Mouse (Mus musculus) spleen, adult 2 months (tissue): ENCODE measurements around the gene Ick. TPM values are rescaled to one million over a fixed set of nuclear protein-coding genes. Genes with fewer than 3 reads are reported as not detected.
"Not testable (repeated sequence)": the region's sequence is repeated elsewhere in the genome, so short reads cannot be mapped to it uniquely, and the experiment has no call there.

ENCODE experiments used
- DNase-seq, 2 experiments: peaks; one replicate each; pipeline versions ENCODE4 v3.0.0 to v3.0.0-alpha.2; 2012 to 2021; ENCODE audit warnings: low spot score in 2 of 2, low read depth in 1 of 2
- H3K27ac ChIP-seq: fragments of 200-500 bp; 2 replicates; pipeline ENCODE4 v1.5.1; 2012; ENCODE audit warnings: low read length, inconsistent platforms; ENCODE audit not compliant: insufficient read depth
- H3K27me3 ChIP-seq: fragments of 200-500 bp; 2 replicates; pipeline ENCODE4 v1.6.1; 2012; ENCODE audit warnings: mild to moderate bottlenecking, moderate library complexity, low read length, inconsistent platforms; ENCODE audit not compliant: control insufficient read depth, insufficient read depth
- H3K36me3 ChIP-seq: fragments of 200-500 bp; 2 replicates; pipeline ENCODE4 v1.6.1; 2012; ENCODE audit warnings: mild to moderate bottlenecking, low read length, inconsistent platforms; ENCODE audit not compliant: control insufficient read depth, insufficient read depth
- H3K4me1 ChIP-seq: fragments of 200-500 bp; 2 replicates; pipeline ENCODE4 v1.6.1; 2011; ENCODE audit warnings: inconsistent platforms; ENCODE audit not compliant: control insufficient read depth, insufficient read depth, insufficient read length
- H3K4me3 ChIP-seq: fragments of 200-500 bp; 2 replicates; pipeline ENCODE4 v1.5.1; 2011; ENCODE audit warnings: mild to moderate bottlenecking, inconsistent platforms; ENCODE audit not compliant: insufficient read depth, insufficient read length; ENCODE audit errors: extremely low read depth
- CTCF ChIP-seq: fragments of 200-500 bp; IDR thresholded peaks from 2 replicates; pipeline ENCODE4 v1.5.1; 2011; ENCODE audit warnings: mild to moderate bottlenecking, inconsistent platforms; ENCODE audit not compliant: insufficient read depth, insufficient read length, insufficient replicate concordance; ENCODE audit errors: extremely low read depth
- POLR2A ChIP-seq: fragments of 200-500 bp; IDR thresholded peaks from 2 replicates; pipeline ENCODE4 v1.6.1; 2011; ENCODE audit warnings: low read depth, low read length, inconsistent platforms
- WGBS: fragments of 180-500 bp; shearing (Covaris S2); methylation state at CpG from one replicate; pipeline ENCODE4 v1.1.7; 2018; 5-methylcytosine and 5-hydroxymethylcytosine counted together
- polyA plus RNA-seq: library from polyadenylated mRNA; depleted of rRNA; stranded (reverse); fragments of >200 nt; gene quantifications from 2 replicates; pipeline ENCODE4 v1.2.3, GENCODE M21; 2012

The Ick gene
- polyA plus RNA-seq, 1 experiment: 3.0 TPM

GRCm38 (mm10) chr9:78138044-78138676 is 29.2 kb downstream of the Ick start:
- no peak for DNase-seq
- 51% methylated on average over 9 of the region's 9 CpGs for WGBS
- Histone ChIP-seq H3K4me3 (no peak overlapping the region), H3K36me3 (peaks cover 2% of the 10 kb centered on the region; the same call in 1 of the 2 replicates), H3K27me3 (no peaks in the 10 kb centered on the region), H3K27ac (no peak overlapping the region), H3K4me1 (no peaks in the 10 kb centered on the region)
- TF ChIP-seq CTCF: no peak
- no peak for TF ChIP-seq POLR2A

- no peak for DNase-seq
- H3K4me1 ChIP-seq: no peaks in the 10 kb centered on the region
- WGBS: 86% methylated on average over 4 of the region's 4 CpGs
- H3K27ac ChIP-seq: no peak overlapping the region
- no peaks in the 10 kb centered on the region for H3K27me3 ChIP-seq
- H3K4me3 ChIP-seq: no peak overlapping the region
- H3K36me3 ChIP-seq: peaks cover 2% of the 10 kb centered on the region; the same call in 1 of the 2 replicates
- no peak for TF ChIP-seq CTCF
- no peak for TF ChIP-seq POLR2A
These were observed 30.5 kb downstream of the Ick start for GRCm38 (mm10) chr9:78139463-78139862.

GRCm38 (mm10) chr9:78146099-78146498 is 37.1 kb downstream of the Ick start:
- H3K4me3 ChIP-seq: no peak overlapping the region
- 85% methylated on average over 4 of the region's 4 CpGs for WGBS
- H3K27ac ChIP-seq: no peak overlapping the region
- no peaks in the 10 kb centered on the region for H3K27me3 ChIP-seq
- TF ChIP-seq CTCF (no peak), POLR2A (no peak)
- peaks cover 2% of the 10 kb centered on the region; the same call in 1 of the 2 replicates for H3K36me3 ChIP-seq
- H3K4me1 ChIP-seq: peaks cover 3% of the 10 kb centered on the region; the same call in 1 of the 2 replicates
- DNase-seq: no peak

GRCm38 (mm10) chr9:78146627-78147026 is 37.6 kb downstream of the Ick start:
- Histone ChIP-seq H3K4me1 (peaks cover 3% of the 10 kb centered on the region; the same call in 1 of the 2 replicates), H3K27ac (no peak overlapping the region), H3K27me3 (no peaks in the 10 kb centered on the region), H3K4me3 (no peak overlapping the region), H3K36me3 (peaks cover 2% of the 10 kb centered on the region; the same call in 1 of the 2 replicates)
- no peak for DNase-seq
- TF ChIP-seq POLR2A (no peak), CTCF (no peak)
- 94% methylated on average over 6 of the region's 6 CpGs for WGBS

- TF ChIP-seq POLR2A: no peak
- TF ChIP-seq CTCF: no peak
- H3K27me3 ChIP-seq: no peaks in the 10 kb centered on the region
- H3K36me3 ChIP-seq: peaks cover under 1% of the 10 kb centered on the region; the same call in 1 of the 2 replicates
- H3K4me1 ChIP-seq: peaks cover 3% of the 10 kb centered on the region; the same call in 1 of the 2 replicates
- H3K27ac ChIP-seq: no peak overlapping the region
- no peak for DNase-seq
- 84% methylated on average over 6 of the region's 6 CpGs for WGBS
- no peak overlapping the region for H3K4me3 ChIP-seq
These were observed 39.2 kb downstream of the Ick start for GRCm38 (mm10) chr9:78148149-78148548.

- H3K36me3 ChIP-seq, H3K4me1 ChIP-seq, H3K4me3 ChIP-seq, H3K27me3 ChIP-seq, DNase-seq, H3K27ac ChIP-seq: not testable (repeated sequence)
- 57% methylated on average over 2 of the region's 2 CpGs for WGBS
These were observed 40.8 kb downstream of the Ick start for GRCm38 (mm10) chr9:78149770-78150169.

GRCm38 (mm10) chr9:78154211-78154977 is 45.4 kb downstream of the Ick start:
- Histone ChIP-seq H3K27ac (no peak overlapping the region), H3K27me3 (no peaks in the 10 kb centered on the region), H3K4me3 (no peak overlapping the region), H3K4me1 (peaks cover 3% of the 10 kb centered on the region; the same call in 1 of the 2 replicates), H3K36me3 (peaks cover 4% of the 10 kb centered on the region)
- no peak for TF ChIP-seq CTCF
- TF ChIP-seq POLR2A: no peak
- 85% methylated on average over 11 of the region's 11 CpGs for WGBS
- DNase-seq: no peak
